Mouse (Mus musculus): ENCODE measurements around the gene Rsrc1.

DNA sequence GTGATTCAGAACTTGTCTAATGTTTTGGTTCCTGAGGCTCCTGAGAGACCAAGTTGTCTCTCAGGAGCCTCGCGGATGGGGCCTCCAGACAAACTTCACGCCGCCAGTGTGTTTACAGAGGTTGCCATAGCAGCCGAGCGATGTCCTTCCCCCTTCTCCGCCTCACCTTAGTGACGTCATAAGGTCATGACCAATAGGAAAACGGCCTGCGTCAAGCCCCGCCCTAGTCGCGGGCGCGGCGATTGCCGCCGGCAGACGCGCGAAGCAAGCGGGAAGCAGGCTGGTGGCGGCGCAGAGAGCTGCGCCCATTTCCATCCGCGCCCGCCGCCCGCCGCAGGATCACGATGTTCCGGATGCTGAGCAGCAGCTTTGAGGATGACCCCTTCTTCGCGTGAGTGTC, 392.7 kb downstream of the Rsrc1 start, which contains the start of gene Mlf1:
- TF ChIP-seq CTCF (IDR thresholded peaks at IDR 0.05; ENCODE audit: borderline replicate concordance, extremely low read depth, insufficient read depth, insufficient read length) (no peak), POLR2A (IDR thresholded peaks at IDR 0.05; ENCODE audit: borderline replicate concordance, extremely low read depth, insufficient read depth, insufficient read length, poor library complexity, severe bottlenecking) (no peak)

All from brain, embryonic 14.5 days (tissue).